Mouse (Mus musculus) testis, adult 2 months (tissue): ENCODE measurements around the gene Ndufaf1. TPM values are rescaled to one million over a fixed set of nuclear protein-coding genes. Genes with fewer than 3 reads are reported as not detected.

ENCODE experiments used
- H3K27ac ChIP-seq: fragments of 200-500 bp; 2 replicates; pipeline ENCODE4 v1.5.1; 2012; ENCODE audit warnings: low read depth, low read length; ENCODE audit not compliant: control insufficient read depth, insufficient read depth
- H3K27me3 ChIP-seq: fragments of 200-500 bp; 2 replicates; pipeline ENCODE4 v1.6.1; 2012; ENCODE audit warnings: mild to moderate bottlenecking, low read length, moderate library complexity; ENCODE audit not compliant: control insufficient read depth, insufficient read depth
- H3K36me3 ChIP-seq: fragments of 200-500 bp; 2 replicates; pipeline ENCODE4 v1.6.1; 2012; ENCODE audit warnings: mild to moderate bottlenecking, low read length; ENCODE audit not compliant: control insufficient read depth, insufficient read depth
- H3K4me1 ChIP-seq: fragments of 200-500 bp; 2 replicates; pipeline ENCODE4 v1.6.1; 2012; ENCODE audit warnings: low read length; ENCODE audit not compliant: control insufficient read depth, insufficient read depth
- H3K4me3 ChIP-seq: fragments of 200-500 bp; 2 replicates; pipeline ENCODE4 v1.5.1; 2012; ENCODE audit warnings: low read depth, mild to moderate bottlenecking, low read length, moderate library complexity, mixed read lengths; ENCODE audit not compliant: control insufficient read depth
- CTCF ChIP-seq: fragments of 200-500 bp; IDR thresholded peaks from 2 replicates; pipeline ENCODE4 v1.5.1; 2012; ENCODE audit warnings: low read depth, mild to moderate bottlenecking, inconsistent platforms, low read length, moderate library complexity; ENCODE audit not compliant: control insufficient read depth, insufficient read depth, insufficient replicate concordance
- POLR2A ChIP-seq: fragments of 200-500 bp; IDR thresholded peaks from 2 replicates; pipeline ENCODE4 v1.6.1; 2012; ENCODE audit warnings: low read depth, mild to moderate bottlenecking, inconsistent platforms, low read length, moderate library complexity; ENCODE audit not compliant: control insufficient read depth
- polyA plus RNA-seq: library from polyadenylated mRNA; depleted of rRNA; stranded (reverse); fragments of >200 nt; gene quantifications from 2 replicates; pipeline ENCODE4 v1.2.3, GENCODE M21; 2012

Gene Ndufaf1
- polyA plus RNA-seq, 1 experiment, result 6.7 TPM

DNA sequence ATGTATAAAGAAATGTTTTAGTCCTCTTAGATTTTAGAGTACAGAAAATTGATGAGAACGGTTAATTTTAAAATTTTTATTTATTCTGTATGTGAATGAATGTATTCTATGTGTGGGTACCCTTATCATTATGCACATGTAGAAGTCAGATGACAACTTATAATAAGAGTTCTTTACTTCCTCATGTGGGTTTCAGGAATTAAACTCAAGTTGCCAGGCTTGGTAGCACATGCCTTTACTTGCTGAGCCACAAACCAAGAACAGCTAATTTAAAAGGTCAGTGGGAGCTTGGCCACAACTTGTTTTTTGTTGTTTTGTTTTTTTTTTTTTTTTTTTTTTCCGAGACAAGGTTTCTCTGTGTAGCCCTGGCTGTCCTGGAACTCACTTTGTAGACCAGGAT, 32.2 kb upstream of the Ndufaf1 start:
- no peaks in the 10 kb centered on the region for H3K27me3 ChIP-seq
- H3K27ac ChIP-seq, result no peak overlapping the region
- no peak overlapping the region for H3K4me3 ChIP-seq
- H3K36me3 ChIP-seq, result no peaks in the 10 kb centered on the region; the same call in 1 of the 2 replicates
- no peaks in the 10 kb centered on the region for H3K4me1 ChIP-seq
- TF ChIP-seq CTCF (no peak), POLR2A (no peak)

DNA sequence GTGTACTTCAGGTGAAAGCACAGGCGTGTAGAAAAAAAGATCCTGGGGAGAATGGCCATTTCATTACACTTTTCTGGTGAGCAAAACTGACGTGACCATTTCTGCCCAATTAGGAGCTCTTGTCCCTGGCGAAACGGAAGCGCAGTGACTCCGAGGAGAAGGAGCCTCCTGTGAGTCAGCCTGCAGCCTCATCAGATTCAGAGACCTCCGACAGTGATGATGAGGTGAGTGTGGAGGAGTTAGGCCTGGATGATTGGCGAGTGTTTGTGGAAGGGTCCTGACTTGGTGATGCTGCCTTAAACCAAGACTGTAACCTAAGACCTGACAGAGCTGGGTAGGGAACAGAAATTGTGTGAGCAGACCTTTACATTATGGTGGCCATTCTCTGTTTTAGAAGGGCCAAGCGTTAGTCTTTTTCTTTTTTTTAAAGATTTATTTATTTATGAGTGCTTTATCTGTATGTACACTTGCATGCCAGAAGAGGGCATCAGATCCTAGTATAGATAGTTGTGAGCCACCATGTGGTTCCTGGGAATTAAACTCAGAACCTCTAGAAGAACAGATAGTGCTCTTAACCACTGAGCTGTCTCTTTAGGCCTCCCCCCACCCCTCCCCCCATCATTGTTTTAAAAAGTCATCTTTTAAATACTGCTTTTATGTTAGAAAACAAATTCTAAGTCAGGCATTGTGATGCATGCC, 29.5 kb upstream of the Ndufaf1 start:
- H3K36me3 ChIP-seq, result no peaks in the 10 kb centered on the region
- TF ChIP-seq CTCF (no peak), POLR2A (no peak)

DNA sequence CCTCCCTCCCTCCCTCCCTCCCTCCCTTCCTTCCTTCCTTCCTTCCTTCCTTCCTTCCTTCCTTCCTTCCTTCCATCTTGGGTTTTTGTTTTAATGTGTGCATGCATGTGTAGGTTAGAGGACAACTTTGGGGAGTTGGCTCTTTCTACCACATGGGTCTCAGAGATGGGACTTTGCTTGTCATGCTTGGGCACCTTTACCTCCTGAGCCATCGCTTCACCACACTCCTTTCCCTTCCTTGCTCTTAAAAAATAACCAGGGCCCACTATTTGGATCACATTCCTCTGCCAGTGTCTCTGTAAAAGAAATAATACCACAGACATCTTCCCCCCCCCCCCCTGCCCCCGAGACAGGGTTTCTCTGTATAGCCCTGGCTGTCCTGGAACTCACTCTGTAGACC, 21.1 kb upstream of the Ndufaf1 start:
- Histone ChIP-seq H3K27me3 (no peaks in the 10 kb centered on the region), H3K27ac (no peak overlapping the region), H3K4me3 (no peak overlapping the region), H3K36me3 (no peaks in the 10 kb centered on the region), H3K4me1 (no peaks in the 10 kb centered on the region)
- TF ChIP-seq CTCF, result no peak
- no peak for TF ChIP-seq POLR2A

More for the DNA sequence above, 29.5 kb upstream of the Ndufaf1 start:
- Histone ChIP-seq H3K4me1 (no peaks in the 10 kb centered on the region), H3K27ac (no peak overlapping the region), H3K27me3 (no peaks in the 10 kb centered on the region), H3K4me3 (no peak overlapping the region)

DNA sequence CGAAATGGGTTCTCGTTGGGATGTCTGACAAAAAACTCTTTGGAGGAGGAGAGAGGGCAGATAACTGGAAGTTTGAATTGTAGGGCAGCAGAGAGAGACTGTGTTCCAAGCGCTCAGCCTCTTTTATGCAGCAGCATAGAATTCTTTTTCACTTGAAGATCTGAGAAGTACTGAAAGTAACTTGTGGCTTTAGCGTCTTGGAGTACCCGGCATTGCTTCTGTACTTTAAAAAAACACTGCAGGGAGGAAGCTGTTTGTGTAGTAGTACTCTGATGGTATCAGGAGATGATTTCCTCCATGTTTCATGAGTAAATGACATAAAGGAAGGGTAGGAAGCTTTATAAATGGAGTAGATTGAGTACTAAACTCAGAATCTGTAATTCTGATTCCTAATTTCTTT, 13.2 kb upstream of the Ndufaf1 start:
- H3K4me3 ChIP-seq, result peak overlapping the region; percentile 90
- no peaks in the 10 kb centered on the region; the same call in 1 of the 2 replicates for H3K4me1 ChIP-seq
- H3K27ac ChIP-seq, result no peak overlapping the region; the same call in 1 of the 2 replicates
- TF ChIP-seq CTCF, result no peak
- no peaks in the 10 kb centered on the region for H3K27me3 ChIP-seq
- H3K36me3 ChIP-seq, result no peaks in the 10 kb centered on the region

DNA sequence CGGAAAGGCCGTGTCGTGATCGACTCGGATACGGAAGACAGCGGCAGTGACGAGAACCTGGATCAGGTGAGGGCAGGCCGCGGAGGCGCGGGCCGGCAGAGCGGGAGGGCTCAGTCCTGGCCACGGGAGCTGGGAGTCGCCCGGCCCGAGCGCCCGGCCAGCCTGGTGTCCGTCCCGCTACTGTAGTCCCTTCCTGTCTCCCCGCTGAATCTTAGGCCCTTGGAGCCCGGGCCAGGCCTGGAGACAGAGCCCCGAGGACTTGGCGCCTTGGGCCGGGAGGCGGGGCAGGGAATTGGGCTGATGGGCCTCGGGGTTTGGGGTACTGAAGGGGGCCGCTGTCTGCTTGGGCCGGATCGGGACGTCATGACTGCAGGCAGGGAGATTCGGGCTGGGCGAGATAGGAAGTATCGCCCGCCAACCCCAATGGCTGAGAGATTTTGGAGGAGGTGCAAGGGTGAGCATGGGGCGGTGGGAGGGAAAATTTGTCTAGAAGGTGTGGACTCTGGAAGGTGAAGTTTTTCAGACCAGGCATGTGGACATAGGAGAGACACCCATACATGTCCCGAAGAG, 12.7 kb upstream of the Ndufaf1 start:
- no peaks in the 10 kb centered on the region; the same call in 1 of the 2 replicates for H3K4me1 ChIP-seq
- TF ChIP-seq CTCF (no peak), POLR2A (no peak; the same call in 1 of the 2 replicates)
- H3K36me3 ChIP-seq, result no peaks in the 10 kb centered on the region
- peak overlapping the region; percentile 83 for H3K27ac ChIP-seq
- H3K27me3 ChIP-seq, result no peaks in the 10 kb centered on the region
- H3K4me3 ChIP-seq, result peak overlapping the region; percentile 90

DNA sequence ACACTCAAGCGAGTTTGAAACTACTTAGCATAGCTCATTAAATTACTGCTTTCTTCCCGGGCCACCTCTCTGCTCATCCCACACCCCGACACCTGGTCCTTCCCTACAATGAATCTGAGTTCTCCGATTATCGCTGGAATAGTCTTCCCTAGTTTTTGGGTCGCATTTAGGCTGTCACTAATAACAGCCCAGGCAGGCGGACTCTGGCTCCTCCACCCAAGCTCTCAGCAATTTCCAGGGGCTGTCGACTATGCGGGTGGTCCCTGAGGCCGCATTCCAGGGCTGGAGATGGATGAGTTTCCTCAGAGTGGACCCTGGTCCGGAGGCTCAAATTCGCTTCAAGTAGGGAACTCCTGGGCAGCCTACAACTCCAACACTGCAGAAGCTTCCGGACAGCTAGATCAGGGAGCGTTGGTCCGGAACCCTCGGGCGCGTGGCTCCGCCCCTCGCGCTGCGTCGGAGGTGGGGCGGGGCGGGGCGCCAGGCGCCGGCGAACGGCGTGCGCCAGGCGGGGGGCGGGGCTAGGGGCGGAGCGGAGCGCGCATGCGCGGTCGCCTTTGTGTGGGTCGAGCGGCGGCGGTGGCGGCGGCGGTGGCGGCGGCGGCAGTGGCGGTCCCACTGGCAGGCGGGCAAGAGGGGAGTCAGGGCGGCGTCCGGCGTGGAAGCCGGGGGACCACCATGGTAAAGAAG, 12.0 kb upstream of the Ndufaf1 start, which contains the start of gene Rtf1:
Gene Rtf1, plus strand, starts transcription at position 544 of the 690 bp plus-strand sequence.
- H3K36me3 ChIP-seq, result no peaks in the 10 kb centered on the region
- H3K4me1 ChIP-seq, result no peaks in the 10 kb centered on the region; the same call in 1 of the 2 replicates
- TF ChIP-seq CTCF, result no peak
- peak; percentile 91 for TF ChIP-seq POLR2A
- H3K4me3 ChIP-seq, result peak within 1 kb of the TSS; percentile 99
- H3K27me3 ChIP-seq, result no peaks in the 10 kb centered on the region
- H3K27ac ChIP-seq, result peak within 1 kb of the TSS; percentile 100

DNA sequence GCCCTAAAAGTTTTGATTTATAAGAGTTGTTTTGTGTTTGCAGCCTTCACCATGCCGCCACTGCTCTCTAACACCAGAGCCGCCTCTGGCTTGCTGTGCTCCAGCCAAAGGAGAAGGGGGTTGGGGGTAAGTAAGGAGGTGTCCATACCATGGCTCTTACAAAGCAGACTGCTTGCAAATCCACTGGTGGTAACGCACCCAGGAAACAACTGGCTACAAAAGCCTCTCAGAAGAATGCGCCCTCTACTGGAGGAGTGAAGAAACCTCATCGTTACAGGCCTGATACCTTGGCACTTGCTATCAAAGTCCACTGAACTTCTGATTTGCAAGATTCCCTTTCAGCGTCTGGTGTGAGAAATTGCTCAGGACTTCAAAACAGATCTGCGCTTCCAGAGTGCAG, 6.4 kb upstream of the Ndufaf1 start:
- H3K36me3 ChIP-seq, result no peaks in the 10 kb centered on the region
- TF ChIP-seq POLR2A (no peak), CTCF (peak; percentile 20; the same call in 1 of the 2 replicates)
- no peak overlapping the region for H3K27ac ChIP-seq
- no peak overlapping the region for H3K4me3 ChIP-seq
- H3K4me1 ChIP-seq, result no peaks in the 10 kb centered on the region
- H3K27me3 ChIP-seq, result no peaks in the 10 kb centered on the region
